Mouse (Mus musculus) right cerebral cortex, adult 18-20 months (tissue): Measurements from ENCODE around the gene Chil4.

Experiments used
- DNase-seq: peaks from one replicate; pipeline ENCODE4 v3.0.0; 2022; ENCODE audit warnings: mixed read lengths

The Chil4 gene

DNA sequence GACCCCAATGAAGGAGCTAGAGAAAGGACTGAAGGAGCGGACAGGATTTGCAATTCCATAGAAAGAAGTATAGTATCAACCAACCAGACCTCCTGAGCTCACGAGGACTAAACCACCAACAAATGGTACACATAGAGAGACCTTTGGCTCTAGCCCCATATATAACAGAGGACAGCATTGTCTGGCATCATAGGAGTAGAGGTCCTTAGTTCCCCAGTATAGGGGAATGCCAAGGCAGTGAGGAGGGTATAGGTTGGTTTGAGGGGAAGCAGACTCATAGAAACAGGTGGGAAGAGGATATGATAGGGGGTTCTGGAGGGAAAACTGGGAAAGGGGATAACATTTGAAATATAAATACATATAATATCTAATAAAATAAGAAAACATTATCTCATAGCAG is 64.9 kb downstream of the Chil4 start:
- no peak for DNase-seq
